Mouse (Mus musculus): ENCODE measurements at regions not wholly inside any gene's neighbourhood (a gene's known extent, or its start where the extent isn't known, plus 50 kb on each side); places are given as distances from the start of the nearest gene placed in this dataset.
A peak's percentile ranks its signal among the peaks of the same experiment; 100 is the strongest.

GRCm38 (mm10) chr10:91313316-91313715, 132.2 kb upstream of the Tmpo start:
- DNase-seq (ENCODE audit: low spot score): no peak

- DNase-seq (ENCODE audit: low spot score): no peak
Observed at GRCm38 (mm10) chr10:91312913-91313312, 131.8 kb upstream of the Tmpo start.

- no peak for DNase-seq (ENCODE audit: low spot score)
Observed at GRCm38 (mm10) chr10:91300067-91300466, 119.0 kb upstream of the Tmpo start.

- no peak for DNase-seq (ENCODE audit: low spot score)
Observed at GRCm38 (mm10) chr10:91297792-91298460, 116.8 kb upstream of the Tmpo start.

- DNase-seq (ENCODE audit: low spot score): no peak
Observed at GRCm38 (mm10) chr10:91295345-91295744, 114.2 kb upstream of the Tmpo start.

- DNase-seq (ENCODE audit: low spot score): no peak
Observed at GRCm38 (mm10) chr10:91293226-91293625, 112.1 kb upstream of the Tmpo start.

GRCm38 (mm10) chr10:91284259-91284658, 103.1 kb upstream of the Tmpo start:
- no peak for DNase-seq (ENCODE audit: low spot score)

GRCm38 (mm10) chr10:91270955-91271741, 90.0 kb upstream of the Tmpo start:
- DNase-seq (ENCODE audit: low spot score): peak; percentile 37

GRCm38 (mm10) chr10:91270268-91270954, 89.3 kb upstream of the Tmpo start:
- DNase-seq (ENCODE audit: low spot score): peak; percentile 49

GRCm38 (mm10) chr10:91267886-91268285, 86.8 kb upstream of the Tmpo start:
- no peak for DNase-seq (ENCODE audit: low spot score)

GRCm38 (mm10) chr10:91260416-91260815, 79.3 kb upstream of the Tmpo start:
- no peak for DNase-seq (ENCODE audit: low spot score)

- no peak for DNase-seq (ENCODE audit: low spot score)
Observed at GRCm38 (mm10) chr10:91249681-91250195, 68.6 kb upstream of the Tmpo start.

GRCm38 (mm10) chr10:91244297-91244696, 63.2 kb upstream of the Tmpo start:
- no peak for DNase-seq (ENCODE audit: low spot score)

GRCm38 (mm10) chr10:91242491-91243046, 61.5 kb upstream of the Tmpo start:
- DNase-seq (ENCODE audit: low spot score): no peak

- no peak for DNase-seq (ENCODE audit: low spot score)
Observed at GRCm38 (mm10) chr10:91241611-91242005, 60.5 kb upstream of the Tmpo start.

- DNase-seq (ENCODE audit: low spot score): peak; percentile 44
Observed at GRCm38 (mm10) chr10:91240856-91241610, 59.9 kb upstream of the Tmpo start.

- no peak for DNase-seq (ENCODE audit: low spot score)
Observed at GRCm38 (mm10) chr10:91240320-91240719, 59.2 kb upstream of the Tmpo start.

- peak; percentile 62 for DNase-seq (ENCODE audit: low spot score)
Observed at GRCm38 (mm10) chr10:91236844-91237243, 55.7 kb upstream of the Tmpo start.

GRCm38 (mm10) chr10:91234709-91235108, 53.6 kb upstream of the Tmpo start:
- no peak for DNase-seq (ENCODE audit: low spot score)

Data from ovary, adult 18-20 months (tissue).